15 mouse cellular contexts compared by ENCODE assay signal in the genomic region with DNA sequence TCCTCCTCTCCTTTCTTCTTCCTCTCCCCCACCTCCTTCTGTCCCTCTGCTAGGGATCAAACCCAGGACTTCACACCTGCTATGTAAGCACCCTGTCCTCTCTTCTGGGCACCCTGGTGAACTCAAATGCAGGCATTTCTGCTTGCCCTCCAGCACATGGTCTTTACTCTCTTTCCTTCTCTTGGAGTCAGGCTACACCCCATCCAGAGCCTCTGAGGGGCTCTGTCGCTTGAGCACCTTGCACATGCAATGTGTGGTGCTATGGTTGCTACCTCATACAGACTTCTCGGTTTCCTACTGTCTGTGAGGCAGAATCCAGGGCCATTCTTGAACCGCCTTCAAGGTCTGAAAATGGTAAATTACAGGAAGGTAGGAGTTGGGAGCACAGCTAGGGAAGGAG. TPM values are rescaled to one million over a fixed set of nuclear protein-coding genes. Genes with fewer than 3 reads are reported as not detected.
DNase-seq lines count a peak whose midpoint lies in the region; ATAC-seq and TF ChIP-seq lines count a peak whose summit lies in the region.
"Had no signal": no experiment of that assay in that cellular context is flagged by ENCODE, and none has a peak within 500 bp of the region (broad histone marks: within the 10 kb centered on the region; RNA-seq: fewer than 3 reads in every experiment).

No protein-coding gene starts in this region.

- peak overlapping the region; percentile 23; the same call in 1 of the 2 replicates for H3K9ac ChIP-seq in heart, embryonic 15.5 days
- no peak overlapping the region for H3K9ac ChIP-seq in lung, embryonic 15.5 days
- H3K9ac ChIP-seq in heart, postnatal 0 days (replicated peaks; ENCODE audit: low read depth, low read length): peak overlapping the region; percentile 96; the same call in 1 of the 2 replicates
- no peak overlapping the region for H3K9ac ChIP-seq in intestine, postnatal 0 days (ENCODE audit: low read depth, low read length)
- H3K9ac ChIP-seq: forebrain, embryonic 12.5 days had no signal

- no peak for ATAC-seq in heart, embryonic 15.5 days (replicated peaks; ENCODE audit: insufficient number of reproducible peaks, insufficient read depth, low FRiP score, low read depth)
- ATAC-seq in lung, embryonic 15.5 days (ENCODE audit: borderline replicate concordance, extremely low read depth, low FRiP score, low TSS enrichment): no peak
- no peak for ATAC-seq in heart, postnatal 0 days (ENCODE audit: insufficient read depth, low read depth)
- ATAC-seq in intestine, postnatal 0 days: no peak
- ATAC-seq: CD4-positive, CD25-positive, alpha-beta regulatory T cell, adult 4 months had no signal

- H3K9me3 ChIP-seq in heart, embryonic 15.5 days (replicated peaks): no peaks in the 10 kb centered on the region
- H3K9me3 ChIP-seq in lung, embryonic 15.5 days: no peaks in the 10 kb centered on the region
- no peaks in the 10 kb centered on the region for H3K9me3 ChIP-seq in heart, postnatal 0 days (replicated peaks; ENCODE audit: control insufficient read depth, low read length)
- H3K9me3 ChIP-seq in intestine, postnatal 0 days (ENCODE audit: control insufficient read depth): no peaks in the 10 kb centered on the region
- H3K9me3 ChIP-seq: forebrain, embryonic 12.5 days had no signal

- no peak for TF ChIP-seq CTCF in heart, postnatal 0 days (IDR thresholded peaks at IDR 0.05; ENCODE audit: low read depth)
- TF ChIP-seq CTCF in intestine, postnatal 0 days (IDR thresholded peaks at IDR 0.05; ENCODE audit: low read depth): no peak

- H3K4me3 ChIP-seq in heart, embryonic 15.5 days: peak overlapping the region; percentile 93
- no peak overlapping the region for H3K4me3 ChIP-seq in lung, embryonic 15.5 days
- 0 out of 2 replicates have a peak overlapping the region, but pooled peaks have one; percentile 90 for H3K4me3 ChIP-seq in heart, postnatal 0 days (ENCODE audit: low read depth, low read length)
- no peak overlapping the region for H3K4me3 ChIP-seq in intestine, postnatal 0 days (ENCODE audit: low read depth, low read length)
- H3K4me3 ChIP-seq: forebrain, embryonic 12.5 days had no signal

- WGBS in heart, embryonic 15.5 days: 48% methylated on average over 3 of the region's 3 CpGs
- 81% methylated on average over 3 of the region's 3 CpGs for WGBS in lung, embryonic 15.5 days
- 43% methylated on average over 3 of the region's 3 CpGs for WGBS in heart, postnatal 0 days
- 80% methylated on average over 3 of the region's 3 CpGs for WGBS in intestine, postnatal 0 days

- H3K27me3 ChIP-seq in heart, embryonic 15.5 days: no peaks in the 10 kb centered on the region
- no peaks in the 10 kb centered on the region for H3K27me3 ChIP-seq in lung, embryonic 15.5 days
- no peaks in the 10 kb centered on the region for H3K27me3 ChIP-seq in heart, postnatal 0 days (ENCODE audit: control insufficient read depth, insufficient read depth, low read length)
- H3K27me3 ChIP-seq in intestine, postnatal 0 days (replicated peaks; ENCODE audit: control insufficient read depth, insufficient read depth, low read length): no peaks in the 10 kb centered on the region

- no peak for DNase-seq in heart, adult 18-20 months
- no peak for DNase-seq in lung, postnatal 25 days (ENCODE audit: low spot score)
- no peak for DNase-seq in heart, postnatal 0 days (ENCODE audit: low spot score)
- DNase-seq in cerebellum, postnatal 36 days: no peak
- DNase-seq: adrenal gland, postnatal 36 days; kidney, postnatal 10 days; lung, postnatal 14 days; midbrain, embryonic 14.5 days; right cerebral cortex, postnatal 25 days; thymus, postnatal 36 days had no signal

- peak overlapping the region; percentile 68 for H3K4me2 ChIP-seq in heart, embryonic 15.5 days
- peak overlapping the region; percentile 79; the same call in 1 of the 2 replicates for H3K4me2 ChIP-seq in lung, embryonic 15.5 days
- peak overlapping the region; percentile 78 for H3K4me2 ChIP-seq in heart, postnatal 0 days (ENCODE audit: low read depth, low read length)
- peak overlapping the region; percentile 88; the same call in 1 of the 2 replicates for H3K4me2 ChIP-seq in intestine, postnatal 0 days (replicated peaks; ENCODE audit: low read depth)
- H3K4me2 ChIP-seq: forebrain, embryonic 12.5 days had no signal

- no peak for TF ChIP-seq EP300 in heart, postnatal 0 days (IDR thresholded peaks at IDR 0.05; ENCODE audit: low read depth)

- peaks cover 82% of the 10 kb centered on the region for H3K4me1 ChIP-seq in heart, embryonic 15.5 days (replicated peaks)
- peaks cover 66% of the 10 kb centered on the region for H3K4me1 ChIP-seq in lung, embryonic 15.5 days
- peaks cover 75% of the 10 kb centered on the region for H3K4me1 ChIP-seq in heart, postnatal 0 days (ENCODE audit: control insufficient read depth, insufficient read depth)
- 0 out of 2 replicates have a peak, but pooled peaks cover 4% of the 10 kb centered on the region for H3K4me1 ChIP-seq in intestine, postnatal 0 days (replicated peaks; ENCODE audit: control insufficient read depth, insufficient read depth, low read length)

- H3K27ac ChIP-seq in heart, embryonic 15.5 days: peak overlapping the region; percentile 95
- H3K27ac ChIP-seq in lung, embryonic 15.5 days: no peak overlapping the region
- peak overlapping the region; percentile 96 for H3K27ac ChIP-seq in heart, postnatal 0 days (ENCODE audit: low read depth)
- no peak overlapping the region for H3K27ac ChIP-seq in intestine, postnatal 0 days (ENCODE audit: low read depth, low read length)
- H3K27ac ChIP-seq: forebrain, embryonic 12.5 days had no signal

- H3K36me3 ChIP-seq in heart, embryonic 15.5 days: no peaks in the 10 kb centered on the region; the same call in 1 of the 2 replicates
- H3K36me3 ChIP-seq in lung, embryonic 15.5 days: no peaks in the 10 kb centered on the region
- H3K36me3 ChIP-seq in heart, postnatal 0 days (replicated peaks; ENCODE audit: control insufficient read depth, insufficient read depth, low read length): peaks cover 5% of the 10 kb centered on the region; the same call in 1 of the 2 replicates
- H3K36me3 ChIP-seq in intestine, postnatal 0 days (ENCODE audit: control insufficient read depth, insufficient read depth): no peaks in the 10 kb centered on the region
- H3K36me3 ChIP-seq: forebrain, embryonic 12.5 days had no signal

RNA-seq across cellular contexts. Expression of gene Rcsd1, which starts 4.7 kb away (rescaled TPM):
- 90.4 and 98.4 TPM in 2 replicates for polyA plus RNA-seq in heart, embryonic 15.5 days (2015; fragmentation: Nextera tagmentation; extraction: Ambion mirVana)
- 10 to 100 TPM; 66.6 to 67.6 TPM for total RNA-seq in heart, adult 18-20 months (2021)
- 37.8 and 42.8 TPM in 2 replicates for polyA plus RNA-seq in lung, embryonic 15.5 days (2015; fragmentation: Nextera tagmentation; extraction: Ambion mirVana)
- 88.6 and 94.0 TPM in 2 replicates for total RNA-seq in heart, postnatal 0 days (2014; rRNA removed; ENCODE audit: low replicate concordance)
- 103 and 116 TPM in 2 replicates for polyA plus RNA-seq in heart, postnatal 0 days (2015; fragmentation: Nextera tagmentation; extraction: Ambion mirVana)
- 11.7 and 14.2 TPM in 2 replicates for polyA plus RNA-seq in intestine, postnatal 0 days (2015; fragmentation: Nextera tagmentation; extraction: Ambion mirVana)

RNA-seq across cellular contexts. Expression of gene Creg1, which starts 58.7 kb away (rescaled TPM):
- polyA plus RNA-seq in heart, embryonic 15.5 days (2015; fragmentation: Nextera tagmentation; extraction: Ambion mirVana): 69.9 and 75.6 TPM in 2 replicates
- 10 to 100 TPM; 88.6 to 92.2 TPM for total RNA-seq in heart, adult 18-20 months (2021)
- 66.3 and 74.9 TPM in 2 replicates for polyA plus RNA-seq in lung, embryonic 15.5 days (2015; fragmentation: Nextera tagmentation; extraction: Ambion mirVana)
- 29.1 and 32.4 TPM in 2 replicates for total RNA-seq in heart, postnatal 0 days (2014; rRNA removed; ENCODE audit: low replicate concordance)
- polyA plus RNA-seq in heart, postnatal 0 days (2015; fragmentation: Nextera tagmentation; extraction: Ambion mirVana): 62.1 and 75.2 TPM in 2 replicates
- polyA plus RNA-seq in intestine, postnatal 0 days (2015; fragmentation: Nextera tagmentation; extraction: Ambion mirVana): 195 and 201 TPM in 2 replicates

Comparison
In these comparisons a context has a peak if more than half of its experiments do, and no peak if none do; other contexts are left out.
1. H3K27ac ChIP-seq: peak in heart, embryonic 15.5 days (single experiment) and heart, postnatal 0 days (single experiment); none in lung, embryonic 15.5 days (single experiment) and intestine, postnatal 0 days (single experiment).
2. H3K4me3 ChIP-seq: peak in heart, embryonic 15.5 days (single experiment) and heart, postnatal 0 days (single experiment); none in lung, embryonic 15.5 days (single experiment) and intestine, postnatal 0 days (single experiment).
3. H3K9ac ChIP-seq: peak in heart, embryonic 15.5 days (single experiment) and heart, postnatal 0 days (single experiment); none in lung, embryonic 15.5 days (single experiment) and intestine, postnatal 0 days (single experiment).
4. Peak in every context shown above with its lines, with median percentiles within 50 percentile points of each other: H3K4me2 ChIP-seq.